Mouse (Mus musculus): Measurements from ENCODE around the gene Fndc3a. TPM values are rescaled to one million over a fixed set of nuclear protein-coding genes. Genes with fewer than 3 reads are reported as not detected.

The Fndc3a gene
- polyA plus RNA-seq, 2 experiments = 29.0 to 39.4 TPM

- DNase-seq (ENCODE audit: low spot score) (no peak), ATAC-seq (ENCODE audit: low FRiP score, low read depth) (no peak)
- Histone ChIP-seq H3K4me1 (ENCODE audit: control insufficient read depth, insufficient read depth, low read length) (peaks cover 10% of the 10 kb centered on the region), H3K27me3 (ENCODE audit: control insufficient read depth, insufficient read depth, low read length) (no peaks in the 10 kb centered on the region), H3K4me3 (replicated peaks; ENCODE audit: low read length) (peak overlapping the region; percentile 47), H3K9me3 (ENCODE audit: control insufficient read depth, low read length) (no peaks in the 10 kb centered on the region), H3K36me3 (ENCODE audit: control insufficient read depth, insufficient read depth, low read length) (peaks cover 12% of the 10 kb centered on the region), H3K9ac (ENCODE audit: low read depth, low read length, severe bottlenecking) (peak overlapping the region; percentile 64), H3K27ac (replicated peaks; ENCODE audit: low read depth, low read length) (no peak overlapping the region), H3K4me2 (replicated peaks; ENCODE audit: low read depth, low read length, severe bottlenecking) (peak overlapping the region; percentile 80)
- TF ChIP-seq POLR2A (IDR thresholded peaks at IDR 0.05; ENCODE audit: borderline replicate concordance, extremely low read depth, insufficient read depth, insufficient read length) = no peak
- 32% methylated on average over 5 of the region's 5 CpGs for WGBS
Measured at GRCm38 (mm10) chr14:72601381-72602305, 108.2 kb downstream of the Fndc3a start.

- H3K4me1 ChIP-seq (ENCODE audit: control insufficient read depth, insufficient read depth, low read length) = peaks cover 10% of the 10 kb centered on the region
- ATAC-seq (ENCODE audit: low FRiP score, low read depth) (no peak), DNase-seq (ENCODE audit: low spot score) (no peak)
- H3K36me3 ChIP-seq (ENCODE audit: control insufficient read depth, insufficient read depth, low read length) = peaks cover 12% of the 10 kb centered on the region
- TF ChIP-seq POLR2A (IDR thresholded peaks at IDR 0.05; ENCODE audit: borderline replicate concordance, extremely low read depth, insufficient read depth, insufficient read length) = no peak
- H3K27me3 ChIP-seq (ENCODE audit: control insufficient read depth, insufficient read depth, low read length) = no peaks in the 10 kb centered on the region
- 76% methylated on average over 6 of the region's 6 CpGs for WGBS
- H3K4me2 ChIP-seq (replicated peaks; ENCODE audit: low read depth, low read length, severe bottlenecking) = no peak overlapping the region
- H3K9me3 ChIP-seq (ENCODE audit: control insufficient read depth, low read length) = no peaks in the 10 kb centered on the region
- no peak overlapping the region for H3K9ac ChIP-seq (ENCODE audit: low read depth, low read length, severe bottlenecking)
- H3K4me3 ChIP-seq (replicated peaks; ENCODE audit: low read length) = no peak overlapping the region
- no peak overlapping the region for H3K27ac ChIP-seq (replicated peaks; ENCODE audit: low read depth, low read length)
Measured at GRCm38 (mm10) chr14:72600375-72600774, 109.4 kb downstream of the Fndc3a start.

- ATAC-seq (ENCODE audit: low FRiP score, low read depth) (no peak), DNase-seq (ENCODE audit: low spot score) (no peak)
- Histone ChIP-seq H3K4me1 (ENCODE audit: control insufficient read depth, insufficient read depth, low read length) (peaks cover 10% of the 10 kb centered on the region), H3K27ac (replicated peaks; ENCODE audit: low read depth, low read length) (no peak overlapping the region), H3K27me3 (ENCODE audit: control insufficient read depth, insufficient read depth, low read length) (no peaks in the 10 kb centered on the region), H3K4me3 (replicated peaks; ENCODE audit: low read length) (no peak overlapping the region), H3K9me3 (ENCODE audit: control insufficient read depth, low read length) (no peaks in the 10 kb centered on the region), H3K36me3 (ENCODE audit: control insufficient read depth, insufficient read depth, low read length) (peaks cover 12% of the 10 kb centered on the region), H3K4me2 (replicated peaks; ENCODE audit: low read depth, low read length, severe bottlenecking) (no peak overlapping the region), H3K9ac (ENCODE audit: low read depth, low read length, severe bottlenecking) (no peak overlapping the region)
- WGBS = 86% methylated on average over 7 of the region's 7 CpGs
- TF ChIP-seq POLR2A (IDR thresholded peaks at IDR 0.05; ENCODE audit: borderline replicate concordance, extremely low read depth, insufficient read depth, insufficient read length) = no peak
Measured at GRCm38 (mm10) chr14:72598976-72599740, 110.6 kb downstream of the Fndc3a start.

- H3K36me3 ChIP-seq (ENCODE audit: control insufficient read depth, insufficient read depth, low read length) = peaks cover 25% of the 10 kb centered on the region
Measured at GRCm38 (mm10) chr14:72594191-72594590, 115.6 kb downstream of the Fndc3a start.

GRCm38 (mm10) chr14:72589415-72589814, 120.4 kb downstream of the Fndc3a start:
- Histone ChIP-seq H3K4me2 (replicated peaks; ENCODE audit: low read depth, low read length, severe bottlenecking) (no peak overlapping the region), H3K36me3 (ENCODE audit: control insufficient read depth, insufficient read depth, low read length) (peaks cover 30% of the 10 kb centered on the region), H3K4me1 (ENCODE audit: control insufficient read depth, insufficient read depth, low read length) (no peaks in the 10 kb centered on the region), H3K27ac (replicated peaks; ENCODE audit: low read depth, low read length) (no peak overlapping the region), H3K27me3 (ENCODE audit: control insufficient read depth, insufficient read depth, low read length) (no peaks in the 10 kb centered on the region), H3K4me3 (replicated peaks; ENCODE audit: low read length) (no peak overlapping the region), H3K9ac (ENCODE audit: low read depth, low read length, severe bottlenecking) (no peak overlapping the region), H3K9me3 (ENCODE audit: control insufficient read depth, low read length) (no peaks in the 10 kb centered on the region)
- no peak for TF ChIP-seq POLR2A (IDR thresholded peaks at IDR 0.05; ENCODE audit: borderline replicate concordance, extremely low read depth, insufficient read depth, insufficient read length)
- DNase-seq (ENCODE audit: low spot score) (no peak), ATAC-seq (ENCODE audit: low FRiP score, low read depth) (no peak)
- 95% methylated on average over 4 of the region's 4 CpGs for WGBS

More at GRCm38 (mm10) chr14:72594191-72594590, 115.6 kb downstream of the Fndc3a start:
- Histone ChIP-seq H3K4me2 (replicated peaks; ENCODE audit: low read depth, low read length, severe bottlenecking) (no peak overlapping the region), H3K27me3 (ENCODE audit: control insufficient read depth, insufficient read depth, low read length) (no peaks in the 10 kb centered on the region), H3K9me3 (ENCODE audit: control insufficient read depth, low read length) (no peaks in the 10 kb centered on the region), H3K27ac (replicated peaks; ENCODE audit: low read depth, low read length) (no peak overlapping the region), H3K9ac (ENCODE audit: low read depth, low read length, severe bottlenecking) (no peak overlapping the region), H3K4me1 (ENCODE audit: control insufficient read depth, insufficient read depth, low read length) (no peaks in the 10 kb centered on the region), H3K4me3 (replicated peaks; ENCODE audit: low read length) (no peak overlapping the region)
- no peak for TF ChIP-seq POLR2A (IDR thresholded peaks at IDR 0.05; ENCODE audit: borderline replicate concordance, extremely low read depth, insufficient read depth, insufficient read length)
- DNase-seq (ENCODE audit: low spot score) = no peak
- WGBS = over 99% methylated on average over 7 of the region's 7 CpGs
- ATAC-seq (ENCODE audit: low FRiP score, low read depth) = no peak

All from limb, embryonic 14.5 days (tissue).